Mouse (Mus musculus) C2C12 (cell line): ENCODE data around the gene Trim14.

Source experiments
- CEBPB ChIP-seq: IDR thresholded peaks from one replicate; pipeline ENCODE4 v1.6.1; 2011; ENCODE audit warnings: low read depth, mild to moderate bottlenecking, control low read depth, moderate library complexity
- CTCF ChIP-seq: IDR thresholded peaks from one replicate; pipeline ENCODE4 v1.5.1; 2011; ENCODE audit not compliant: control insufficient read depth, insufficient read depth, insufficient read length
- FOSL1 ChIP-seq: IDR thresholded peaks from one replicate; pipeline ENCODE4 v1.8.0; 2011; ENCODE audit warnings: mild to moderate bottlenecking, low read length; ENCODE audit not compliant: poor library complexity, insufficient read depth, severe bottlenecking
- MYOD1 ChIP-seq: IDR thresholded peaks from one replicate; pipeline ENCODE4 v1.6.1; 2011; ENCODE audit warnings: low read depth; ENCODE audit not compliant: control insufficient read depth, insufficient read length

DNA sequence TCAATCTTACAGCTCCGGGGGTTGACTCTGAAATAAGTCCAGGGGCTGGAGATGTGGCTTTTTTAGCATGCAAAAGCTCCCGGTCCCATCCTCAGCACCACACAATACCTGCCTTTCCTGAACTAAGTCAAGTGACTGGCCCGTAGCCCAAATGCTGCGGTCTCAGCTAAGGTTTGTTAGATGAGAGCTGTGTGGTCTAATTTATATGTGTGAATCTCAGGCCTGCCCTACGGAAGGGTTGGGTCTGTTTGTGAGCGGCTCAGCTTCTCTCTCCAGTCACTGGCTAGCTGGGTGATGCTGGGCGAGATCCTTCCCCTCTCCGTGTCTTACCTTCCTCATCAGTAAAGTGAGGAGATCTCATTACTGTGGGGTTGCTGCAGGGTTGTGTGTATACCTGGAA lies 32.2 kb upstream of the Trim14 start:
- TF ChIP-seq CTCF (no peak), MYOD1 (no peak), CEBPB (no peak), FOSL1 (no peak)
